Mouse (Mus musculus) layer of hippocampus, adult 9-11 months (tissue): ENCODE measurements around the gene Tmem26.
"Not testable (repeated sequence)": the region's sequence is repeated elsewhere in the genome, so short reads cannot be mapped to it uniquely, and the experiment has no call there.

Experiments used
- DNase-seq: peaks from one replicate; pipeline ENCODE4 v3.0.0; 2022

The Tmem26 gene

GRCm38 (mm10) chr10:68723568-68724360, at the start of gene Tmem26:
TSS of gene Tmem26 (plus strand) at chr10:68723646.
- DNase-seq: no peak

GRCm38 (mm10) chr10:68678678-68679077, 44.8 kb upstream of the Tmem26 start:
- DNase-seq: no peak

DNA sequence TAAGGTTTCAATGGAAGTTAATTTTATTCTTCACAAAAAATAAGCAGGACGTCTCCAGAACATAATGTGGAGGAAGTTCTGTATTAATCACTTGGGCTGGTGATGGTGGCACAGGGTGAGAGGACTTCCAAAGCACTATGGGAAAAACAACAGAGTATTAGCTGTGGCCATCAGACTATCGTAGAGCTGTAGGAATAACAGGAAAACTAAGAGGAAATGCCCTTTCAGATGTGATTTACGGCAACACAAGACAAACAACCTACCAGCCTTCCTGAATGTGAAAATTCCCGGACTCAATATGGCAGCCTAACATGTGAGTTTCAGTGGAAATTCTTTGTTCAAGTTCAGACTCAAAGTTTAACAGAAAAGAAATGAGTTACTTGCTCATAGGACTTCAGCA, 42.2 kb upstream of the Tmem26 start:
- DNase-seq: no peak

DNA sequence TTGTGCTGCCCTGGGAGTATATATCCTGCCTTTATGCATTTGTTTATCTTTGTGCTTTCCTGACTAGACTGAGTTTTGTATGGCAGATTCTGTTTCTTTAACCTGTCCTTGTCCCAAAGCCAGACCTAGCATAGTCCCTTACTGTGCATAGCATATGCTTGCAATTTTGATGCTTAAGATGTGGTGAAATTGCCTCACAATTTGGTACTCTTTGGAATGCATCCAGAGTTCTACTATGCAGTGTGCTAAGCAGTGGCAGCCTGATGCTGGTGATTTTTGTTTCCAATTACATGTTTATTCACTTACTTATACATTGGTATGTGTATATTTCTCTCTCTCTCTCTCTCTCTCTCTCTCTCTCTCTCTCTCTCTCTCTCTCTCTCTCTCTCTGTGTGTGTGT, 37.9 kb upstream of the Tmem26 start:
- no peak for DNase-seq

DNA sequence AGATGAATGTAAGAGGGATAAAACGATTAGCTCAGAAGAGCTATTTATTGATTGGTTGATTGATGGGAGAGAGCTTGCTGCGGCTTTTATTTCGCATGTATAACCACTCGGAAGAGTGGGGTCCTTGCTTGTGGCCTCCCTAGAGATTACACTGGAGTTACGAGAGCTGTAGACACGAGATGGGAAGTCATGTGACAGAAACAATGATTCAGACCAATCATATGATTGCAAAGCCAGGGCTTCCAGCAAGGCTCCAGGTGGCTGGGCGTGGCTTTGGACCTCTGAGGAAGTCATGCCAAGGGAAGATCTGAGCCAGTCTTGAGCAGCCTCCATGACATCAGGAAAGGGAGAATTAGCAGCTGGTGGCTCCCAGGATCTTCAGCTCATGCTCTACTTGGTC, 32.3 kb upstream of the Tmem26 start:
- no peak for DNase-seq

GRCm38 (mm10) chr10:68692401-68692800, 31.0 kb upstream of the Tmem26 start:
- DNase-seq: no peak

GRCm38 (mm10) chr10:68695760-68696336, 27.6 kb upstream of the Tmem26 start:
- DNase-seq: no peak

DNA sequence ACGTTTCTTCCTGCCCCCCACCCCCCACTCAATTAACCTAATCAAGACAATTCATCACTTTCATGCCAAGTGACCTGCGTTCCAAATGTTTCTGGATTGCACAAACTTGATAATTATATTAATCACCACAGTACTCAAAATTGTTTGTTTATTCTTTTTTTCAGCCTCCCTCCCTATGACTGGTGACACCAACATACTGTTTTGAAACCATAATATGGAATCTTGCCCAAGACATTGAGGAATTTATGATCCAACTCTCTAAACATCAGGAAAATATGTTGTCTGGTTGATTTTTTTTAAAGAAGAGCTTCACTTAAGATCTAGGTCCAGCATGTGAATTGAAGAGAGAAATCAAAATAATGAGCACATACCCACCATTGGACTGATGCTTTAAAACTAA, 19.2 kb upstream of the Tmem26 start:
- DNase-seq: no peak

DNA sequence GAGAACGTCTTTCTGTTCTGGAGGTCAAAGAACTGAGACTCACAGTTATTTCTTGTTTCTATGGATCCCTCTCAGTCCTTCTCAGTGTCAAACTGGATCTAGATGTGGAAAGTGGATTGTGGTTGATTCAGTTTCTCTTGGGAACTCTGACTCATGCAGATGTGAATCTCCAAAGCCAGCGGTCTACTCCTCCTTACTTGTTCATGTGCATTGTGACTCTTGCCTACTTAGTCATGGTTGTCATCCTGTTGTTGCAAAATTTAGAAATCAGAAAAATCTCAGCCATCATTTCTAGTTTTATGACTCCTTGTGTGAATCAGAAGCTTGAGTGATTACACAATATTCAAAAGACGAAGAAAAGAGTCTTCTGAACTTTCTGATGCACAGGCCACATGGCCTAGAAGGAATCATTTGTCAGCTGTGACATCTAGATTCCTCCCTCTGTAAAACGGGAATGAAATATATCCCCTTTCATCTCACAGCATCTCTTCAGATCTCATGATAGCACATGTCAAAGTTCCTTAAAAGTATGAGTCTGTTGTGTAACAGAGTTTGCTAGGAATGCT, 17.9 kb upstream of the Tmem26 start:
- no peak for DNase-seq

DNA sequence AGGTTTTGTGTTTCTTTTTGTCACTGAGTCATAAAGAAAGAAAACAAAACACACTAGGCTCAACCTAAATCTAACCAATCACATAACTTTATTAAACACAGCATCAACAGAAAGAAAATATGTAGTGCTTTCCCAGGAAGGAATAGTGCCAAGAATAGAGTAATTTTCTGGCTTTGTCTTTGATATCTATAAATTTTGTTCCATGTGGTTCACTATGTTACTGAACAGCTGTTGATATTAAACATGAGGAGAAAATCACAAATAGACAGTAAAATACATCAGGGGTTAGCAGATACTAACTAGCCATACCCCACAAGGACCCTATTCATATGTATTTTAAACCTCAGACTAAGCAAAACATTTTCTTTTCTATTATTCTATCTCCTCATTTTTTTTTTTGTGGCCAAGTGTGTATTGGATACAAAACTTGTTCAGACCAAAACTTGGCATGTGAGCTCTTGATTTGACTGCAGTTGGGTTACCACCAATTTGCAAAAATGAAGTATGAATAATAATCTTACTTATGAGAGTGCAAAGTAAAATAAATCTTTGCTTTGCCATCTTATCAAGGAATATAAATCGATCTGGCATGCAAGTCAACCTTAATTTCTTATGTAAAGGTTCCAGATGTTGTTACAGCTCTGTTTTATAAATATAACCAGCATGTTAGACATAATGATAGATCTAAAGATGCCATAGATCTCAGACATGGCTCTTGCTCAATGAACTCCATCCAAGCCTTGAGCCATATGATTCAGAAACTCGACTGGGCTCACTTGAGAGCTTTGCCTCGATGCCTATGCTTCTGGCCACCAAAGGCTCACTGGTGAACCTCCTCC, 16.2 kb upstream of the Tmem26 start:
- DNase-seq: no peak

- no peak for DNase-seq
Measured at GRCm38 (mm10) chr10:68712926-68713325, 10.5 kb upstream of the Tmem26 start.

DNA sequence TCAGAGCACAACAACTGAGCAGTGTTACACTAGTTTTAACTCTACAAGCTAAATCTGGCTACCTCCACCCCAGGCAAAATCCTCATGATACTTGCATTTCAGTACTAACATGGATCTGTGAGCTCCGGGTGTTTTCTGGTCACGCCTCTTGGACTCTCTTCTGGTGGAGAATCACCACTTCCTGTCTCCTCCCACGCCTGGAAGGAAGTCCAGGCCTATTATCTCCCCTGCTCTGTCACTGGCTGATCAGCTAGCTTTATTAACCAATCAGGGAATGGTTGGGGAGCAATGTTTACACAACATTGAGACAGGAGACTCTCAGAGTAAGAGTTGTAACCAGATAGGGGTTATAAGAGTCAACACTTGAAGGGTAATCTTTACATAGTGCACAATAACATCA, 9.1 kb upstream of the Tmem26 start:
- no peak for DNase-seq

- no peak for DNase-seq
Measured at GRCm38 (mm10) chr10:68715396-68715795, 8.1 kb upstream of the Tmem26 start.

- DNase-seq: no peak
Measured at GRCm38 (mm10) chr10:68718375-68718774, 5.1 kb upstream of the Tmem26 start.

DNA sequence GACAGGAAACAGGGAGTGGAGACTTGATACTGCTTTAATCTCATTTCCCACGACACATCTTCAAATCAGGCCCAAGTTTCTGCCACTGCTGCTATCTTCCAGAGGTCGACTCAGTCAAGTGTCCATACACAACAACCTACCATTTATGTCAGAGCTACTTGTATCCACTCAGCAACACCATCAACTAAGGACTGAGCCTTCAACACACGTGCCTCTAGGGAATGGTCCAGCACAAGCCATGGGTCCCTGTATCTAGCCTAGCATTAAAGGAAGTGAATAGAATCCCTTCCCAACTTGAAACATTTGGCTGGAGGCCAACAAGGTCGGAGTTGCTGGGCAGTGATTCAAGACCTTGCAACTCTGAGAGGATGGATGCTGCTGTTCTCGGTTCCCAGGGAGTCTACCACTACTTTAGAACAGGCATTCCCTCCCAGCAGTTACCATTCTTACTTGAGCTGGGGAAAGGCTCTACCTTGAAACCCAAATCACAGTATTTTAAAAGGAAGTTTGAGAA, 2.5 kb upstream of the Tmem26 start:
- no peak for DNase-seq

- DNase-seq: no peak
Measured at GRCm38 (mm10) chr10:68723015-68723414, 431 bp upstream of the Tmem26 start.

DNA sequence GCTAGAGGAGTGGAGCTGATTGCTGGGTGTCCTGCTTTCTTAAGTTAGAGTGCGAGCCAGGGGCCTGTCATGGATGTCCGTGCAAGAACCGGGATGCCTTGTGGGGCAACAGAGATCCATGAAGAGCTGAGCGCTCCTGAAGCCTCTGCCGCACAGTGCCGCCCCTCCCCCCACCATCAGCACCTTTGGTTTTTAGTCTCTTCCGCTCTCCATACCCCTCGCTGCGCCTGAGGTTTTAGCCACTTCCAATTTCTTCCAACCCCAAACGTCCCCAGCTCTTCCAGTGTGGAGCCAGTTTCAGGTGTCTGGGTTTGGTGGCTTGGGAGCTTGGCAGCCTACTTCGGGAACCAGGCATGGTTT, 895 bp downstream of the Tmem26 start:
- no peak for DNase-seq

DNA sequence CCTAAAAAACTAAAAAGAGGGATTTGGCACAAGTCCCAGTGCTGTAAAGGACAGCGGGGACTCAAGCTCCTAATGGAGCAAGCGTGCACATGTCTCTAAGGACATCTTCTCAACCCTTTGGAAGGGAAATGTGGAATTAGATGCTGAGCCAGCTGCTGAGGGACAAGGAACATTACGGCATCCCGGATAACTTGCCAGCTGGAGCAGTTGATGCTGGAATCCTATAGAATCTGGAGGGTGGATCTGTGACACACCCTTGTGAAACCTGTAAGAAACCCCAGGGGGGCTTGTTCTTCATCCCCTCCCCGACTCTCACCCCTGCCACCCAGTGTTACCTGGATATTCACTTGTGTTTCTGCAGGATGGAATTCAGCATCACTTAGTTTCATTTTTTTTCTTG, 4.0 kb downstream of the Tmem26 start:
- DNase-seq: no peak

DNA sequence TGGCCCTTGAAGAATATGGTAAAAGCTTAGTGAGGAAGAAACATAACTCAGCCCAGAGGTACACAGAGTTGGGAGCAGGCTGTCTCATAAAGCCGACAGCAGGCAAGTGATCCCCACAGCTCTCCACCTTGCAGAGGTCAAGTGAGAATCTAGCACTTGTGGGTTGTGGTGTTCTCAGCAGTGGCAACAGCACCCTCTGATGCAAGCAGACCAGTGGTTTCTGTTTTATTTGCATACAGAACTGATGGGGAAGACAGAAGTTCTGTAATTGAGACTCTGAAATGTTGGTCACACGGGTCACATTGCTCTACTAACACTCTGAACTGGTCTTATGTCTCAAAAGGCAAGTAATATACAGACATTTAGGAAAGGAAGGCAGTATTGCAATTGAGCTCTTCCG, 12.2 kb downstream of the Tmem26 start:
- DNase-seq: no peak

GRCm38 (mm10) chr10:68737391-68737790, 13.9 kb downstream of the Tmem26 start:
- DNase-seq: no peak

DNA sequence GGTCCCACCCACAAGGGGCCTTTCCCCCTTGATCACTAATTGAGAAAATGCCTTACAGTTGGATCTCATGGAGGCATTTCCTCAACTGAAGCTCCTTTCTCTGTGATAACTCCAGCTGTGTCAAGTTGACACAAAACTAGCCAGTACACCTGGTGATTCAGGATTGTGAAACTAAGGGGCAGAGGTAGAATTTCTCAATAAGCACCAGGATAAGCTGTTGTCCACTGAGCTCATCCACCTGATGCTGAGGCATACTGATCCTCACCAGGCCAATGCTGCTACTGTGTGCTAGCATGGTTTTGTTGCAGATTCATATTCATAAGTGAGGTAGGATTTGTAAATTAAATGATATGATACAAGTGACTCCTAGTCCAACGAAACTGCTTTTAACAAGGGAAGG, 15.5 kb downstream of the Tmem26 start:
- not testable (repeated sequence) for DNase-seq

DNA sequence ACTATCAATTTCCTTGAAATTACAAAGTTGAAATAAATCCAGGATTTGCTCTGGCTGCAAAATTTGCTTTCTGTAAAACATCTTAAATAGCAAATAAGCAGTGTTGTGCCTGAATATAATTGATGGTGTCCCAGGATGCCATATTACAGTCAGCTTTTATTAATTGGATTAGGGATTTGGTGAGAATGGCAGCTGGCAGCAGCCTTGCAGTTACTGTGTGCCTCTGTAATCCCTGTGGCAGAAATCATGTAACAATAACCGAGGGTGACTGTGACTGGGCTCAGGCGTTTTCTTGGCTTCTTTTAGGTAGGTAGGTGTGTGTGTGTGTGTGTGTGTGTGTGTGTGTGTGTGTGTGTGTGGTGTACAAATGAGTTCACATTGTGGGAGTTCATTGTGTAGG, 16.8 kb downstream of the Tmem26 start:
- DNase-seq: no peak

DNA sequence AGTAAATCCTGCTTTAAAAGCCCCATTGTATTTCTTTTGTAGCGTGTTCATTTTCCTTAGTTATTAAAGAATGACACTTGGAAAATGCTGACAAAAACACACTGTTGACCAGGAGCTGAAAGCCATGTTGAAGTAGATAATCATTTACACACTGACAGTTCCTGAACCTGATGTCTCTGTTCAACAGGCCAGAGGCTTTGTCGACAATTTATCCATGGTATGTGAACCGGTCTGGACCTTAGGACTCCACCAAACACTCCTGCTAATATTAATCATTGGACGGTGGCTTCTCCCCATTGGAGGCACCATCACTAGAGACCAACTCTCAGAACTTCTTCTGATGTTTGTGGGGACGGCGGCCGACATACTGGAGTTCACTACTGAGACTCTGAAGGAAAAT, 27.5 kb downstream of the Tmem26 start:
- no peak for DNase-seq
